Mouse (Mus musculus) forebrain, postnatal 0 days (tissue): ENCODE measurements at regions not wholly inside any gene's neighbourhood (a gene's known extent, or its start where the extent isn't known, plus 50 kb on each side); places are given as distances from the start of the nearest gene placed in this dataset.
A peak's percentile ranks its signal among the peaks of the same experiment; 100 is the strongest.

Source experiments
- ATAC-seq: fragments of 200-750 bp; cut with Nextera tagmentation; 2 replicates; pipeline ENCODE4 v1.8.0; 2017; ENCODE audit warnings: mild to moderate bottlenecking, moderate library complexity
- DNase-seq: peaks from one replicate; pipeline ENCODE4 v3.0.0-alpha.2; 2015
- H3K27ac ChIP-seq: fragments of 300-500 bp; sonication (generic); 2 replicates; pipeline ENCODE4 v1.5.1; 2014; ENCODE audit warnings: low read depth, mild to moderate bottlenecking, antibody characterized with exemption, low read length, moderate library complexity, mixed read lengths
- H3K27me3 ChIP-seq: fragments of 300-500 bp; sonication (generic); 2 replicates; pipeline ENCODE4 v1.6.1; 2014; ENCODE audit warnings: mild to moderate bottlenecking, low read length, mixed read lengths; ENCODE audit not compliant: insufficient read depth
- H3K36me3 ChIP-seq: fragments of 300-500 bp; sonication (generic); 2 replicates; pipeline ENCODE4 v1.6.1; 2014; ENCODE audit warnings: mild to moderate bottlenecking, moderate library complexity; ENCODE audit not compliant: insufficient read depth
- H3K4me1 ChIP-seq: fragments of 300-500 bp; sonication (generic); 2 replicates; pipeline ENCODE4 v1.6.1; 2014; ENCODE audit warnings: antibody characterized with exemption; ENCODE audit not compliant: insufficient read depth
- H3K4me2 ChIP-seq: fragments of 300-500 bp; sonication (generic); 2 replicates; pipeline ENCODE4 v1.6.1; 2014; ENCODE audit warnings: low read depth, mild to moderate bottlenecking, moderate library complexity
- H3K4me3 ChIP-seq: fragments of 300-500 bp; sonication (generic); 2 replicates; pipeline ENCODE4 v1.5.1; 2014; ENCODE audit warnings: low read depth, low read length, mixed read lengths
- H3K9ac ChIP-seq: fragments of 300-500 bp; sonication (generic); 2 replicates; pipeline ENCODE4 v1.6.1; 2014; ENCODE audit warnings: mild to moderate bottlenecking
- H3K9me3 ChIP-seq: fragments of 300-500 bp; sonication (generic); 2 replicates; pipeline ENCODE4 v1.6.1; 2016; ENCODE audit warnings: low read length
- CTCF ChIP-seq: sonication (generic); IDR thresholded peaks from 2 replicates; pipeline ENCODE4 v1.5.1; 2016; ENCODE audit warnings: antibody characterized with exemption, control low read depth, low read depth
- WGBS: fragments of 180-500 bp; shearing (Covaris S2); extraction: QIAGEN DNeasy Blood & Tissue Kit; methylation state at CpG from one replicate; pipeline ENCODE4 v1.1.7; 2014; 5-methylcytosine and 5-hydroxymethylcytosine counted together

DNA sequence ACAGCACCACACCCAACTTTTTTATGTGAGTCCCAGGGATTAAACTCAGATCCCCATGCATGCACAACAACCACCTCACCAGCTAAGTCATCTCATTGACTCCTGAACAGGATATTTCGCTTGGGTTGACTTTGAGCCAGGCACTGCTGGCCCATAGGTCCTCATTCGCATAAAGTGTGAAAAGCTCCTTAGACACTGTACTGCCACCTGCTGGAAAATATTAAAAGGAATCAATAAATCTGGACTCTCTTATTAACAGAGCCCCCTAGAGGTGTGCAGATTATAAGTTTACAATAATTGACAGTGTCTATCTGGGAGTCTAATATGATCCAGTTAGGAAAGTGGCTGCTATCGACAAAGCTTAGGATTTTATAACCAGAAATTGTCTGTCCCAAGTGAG is 126.4 kb downstream of the Cyp26b1 start:
- Histone ChIP-seq H3K9ac (no peak overlapping the region), H3K4me1 (no peaks in the 10 kb centered on the region), H3K27me3 (no peaks in the 10 kb centered on the region), H3K27ac (no peak overlapping the region), H3K4me3 (no peak overlapping the region), H3K36me3 (no peaks in the 10 kb centered on the region), H3K9me3 (no peaks in the 10 kb centered on the region), H3K4me2 (no peak overlapping the region)
- no peak for ATAC-seq
- 84% methylated on average over 3 of the region's 3 CpGs for WGBS
- TF ChIP-seq CTCF, result peak; percentile 34
- no peak for DNase-seq

DNA sequence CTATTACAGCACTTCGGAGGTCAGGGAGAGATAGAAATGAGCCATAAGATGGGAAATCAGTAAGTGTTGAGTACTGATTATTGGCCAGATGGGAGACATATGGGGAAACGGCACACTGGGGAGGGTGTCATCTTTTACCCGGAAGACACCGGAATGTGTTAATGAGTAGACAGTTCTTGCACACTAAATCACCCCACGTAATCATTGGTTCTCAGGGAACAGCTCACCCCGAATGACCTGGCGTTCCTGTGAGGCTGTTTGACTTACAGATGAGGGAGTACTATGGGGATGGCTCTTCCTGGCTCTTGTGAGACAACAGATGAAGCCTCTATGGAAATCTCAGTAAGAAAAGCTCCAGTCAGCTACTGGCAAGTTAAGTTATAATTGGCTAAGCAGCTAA is 127.5 kb downstream of the Cyp26b1 start:
- no peak for TF ChIP-seq CTCF
- no peak overlapping the region for H3K9ac ChIP-seq
- no peaks in the 10 kb centered on the region for H3K9me3 ChIP-seq
- H3K27ac ChIP-seq, result no peak overlapping the region
- no peaks in the 10 kb centered on the region for H3K36me3 ChIP-seq
- DNase-seq (peak; percentile 67), ATAC-seq (peak; percentile 80)
- WGBS, result 56% methylated on average over 7 of the region's 7 CpGs
- no peaks in the 10 kb centered on the region for H3K4me1 ChIP-seq
- H3K27me3 ChIP-seq, result no peaks in the 10 kb centered on the region
- H3K4me2 ChIP-seq, result no peak overlapping the region
- H3K4me3 ChIP-seq, result no peak overlapping the region

DNA sequence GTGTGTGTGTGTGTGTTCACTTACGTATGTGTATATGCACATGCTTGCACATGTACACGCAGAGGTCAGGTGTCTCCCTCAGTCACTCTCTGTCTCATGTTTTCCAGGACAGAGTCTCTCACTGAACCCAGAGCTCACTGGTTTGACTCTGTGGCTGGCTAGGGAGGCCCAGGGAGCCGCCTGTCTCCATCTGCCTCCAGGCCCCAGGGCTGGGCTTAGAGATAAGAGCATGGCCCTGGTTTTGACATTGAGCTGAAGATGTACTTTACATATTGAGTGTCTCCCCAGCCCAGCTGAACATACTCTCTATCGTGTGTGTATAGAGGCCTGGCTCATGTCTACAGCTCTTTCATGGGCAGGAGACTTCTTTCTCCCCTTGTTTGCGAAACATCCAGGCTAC is 128.1 kb downstream of the Cyp26b1 start:
- no peaks in the 10 kb centered on the region for H3K27me3 ChIP-seq
- WGBS, result 88% methylated on average over 5 of the region's 5 CpGs
- no peak overlapping the region for H3K4me3 ChIP-seq
- no peaks in the 10 kb centered on the region for H3K9me3 ChIP-seq
- H3K36me3 ChIP-seq, result no peaks in the 10 kb centered on the region
- no peak overlapping the region for H3K27ac ChIP-seq
- TF ChIP-seq CTCF, result no peak
- peak; percentile 20; the same call in 1 of the 2 replicates for ATAC-seq
- DNase-seq, result no peak
- no peaks in the 10 kb centered on the region for H3K4me1 ChIP-seq
- H3K9ac ChIP-seq, result no peak overlapping the region
- H3K4me2 ChIP-seq, result no peak overlapping the region

DNA sequence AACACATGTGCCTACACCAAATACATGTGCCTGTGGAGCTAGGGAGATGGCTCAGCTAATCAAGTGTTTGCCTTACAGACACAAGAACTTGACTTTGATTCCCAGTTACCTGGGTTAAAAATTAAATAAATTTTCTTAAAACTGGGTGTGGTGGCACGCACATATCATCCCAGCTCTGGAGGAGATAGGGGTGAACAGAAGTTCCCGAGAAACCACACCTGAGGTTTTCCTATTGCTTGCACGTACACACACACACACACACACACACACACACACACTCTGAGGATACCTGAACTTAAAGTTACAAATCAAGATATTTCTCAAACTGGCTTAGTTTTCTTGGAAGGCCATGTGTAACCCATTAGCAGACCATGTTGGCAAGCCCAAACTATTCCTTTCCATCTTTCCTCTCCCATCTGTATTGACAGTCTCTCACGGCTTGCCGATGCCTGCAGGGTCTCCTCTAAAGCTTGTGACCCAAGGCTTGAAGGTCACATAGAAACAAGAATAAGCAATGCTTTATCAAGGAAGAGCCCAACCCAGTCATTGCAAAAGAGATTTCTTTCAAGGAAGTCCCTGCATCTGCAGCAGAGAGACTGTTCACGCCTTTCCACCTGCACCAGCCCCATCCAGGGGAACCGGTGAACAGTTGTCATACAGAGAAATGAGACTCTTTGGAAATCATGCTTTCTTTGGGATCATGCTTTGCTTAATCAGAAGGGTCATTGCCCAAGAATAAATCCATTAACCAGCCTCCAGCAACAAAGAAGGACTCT is 129.9 kb downstream of the Cyp26b1 start:
- Histone ChIP-seq H3K27ac (no peak overlapping the region), H3K9me3 (no peaks in the 10 kb centered on the region), H3K4me3 (no peak overlapping the region), H3K27me3 (no peaks in the 10 kb centered on the region), H3K4me2 (no peak overlapping the region), H3K4me1 (no peaks in the 10 kb centered on the region), H3K9ac (no peak overlapping the region), H3K36me3 (no peaks in the 10 kb centered on the region)
- ATAC-seq (no peak), DNase-seq (no peak)
- WGBS, result 86% methylated on average over 7 of the region's 7 CpGs
- no peak for TF ChIP-seq CTCF

DNA sequence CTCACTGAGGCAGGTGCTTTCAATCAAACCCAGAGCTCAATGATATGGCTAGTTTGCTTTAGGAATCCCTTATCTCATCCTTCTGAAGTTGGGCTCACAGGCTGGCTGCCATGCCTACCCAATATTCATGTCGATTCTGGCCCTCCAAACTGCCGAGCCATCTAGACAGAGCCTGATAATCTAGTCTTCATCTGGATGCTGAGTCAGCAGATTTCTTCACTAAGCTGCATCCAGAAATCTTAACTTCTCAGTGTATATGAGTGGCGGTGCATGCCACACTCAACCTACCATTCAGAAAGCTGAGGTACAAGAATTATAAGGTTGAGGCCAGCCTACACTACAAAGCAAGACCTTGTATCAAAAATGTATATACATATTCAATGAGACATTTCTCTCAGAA is 136.9 kb downstream of the Cyp26b1 start:
- no peaks in the 10 kb centered on the region for H3K36me3 ChIP-seq
- H3K9ac ChIP-seq, result no peak overlapping the region
- H3K27me3 ChIP-seq, result no peaks in the 10 kb centered on the region
- H3K9me3 ChIP-seq, result no peaks in the 10 kb centered on the region
- no peak overlapping the region for H3K4me3 ChIP-seq
- H3K4me1 ChIP-seq, result no peaks in the 10 kb centered on the region
- no peak for DNase-seq
- no peak overlapping the region for H3K27ac ChIP-seq
- no peak for ATAC-seq
- 82% methylated on average over 3 of the region's 3 CpGs for WGBS
- no peak overlapping the region for H3K4me2 ChIP-seq
- no peak for TF ChIP-seq CTCF

DNA sequence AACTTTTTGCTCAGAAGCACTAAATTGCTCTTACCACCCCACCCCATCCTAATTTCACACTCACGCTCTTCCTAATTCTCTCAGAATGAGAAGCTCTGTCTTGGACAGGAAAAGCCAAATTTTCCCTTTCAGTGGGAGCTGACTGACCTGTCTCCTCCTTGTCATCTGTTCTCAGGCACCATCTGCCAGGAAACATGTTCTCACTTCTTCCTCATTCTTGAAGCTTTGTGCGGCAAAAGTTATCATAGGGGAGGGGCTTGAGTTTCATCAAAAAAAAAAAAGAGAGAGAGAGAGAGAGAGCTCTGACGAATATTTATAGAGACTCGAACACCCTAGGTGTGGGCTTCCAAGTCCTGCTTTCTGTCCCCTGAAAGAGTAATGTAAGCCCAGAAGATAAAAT is 148.6 kb downstream of the Cyp26b1 start:
- H3K4me2 ChIP-seq, result no peak overlapping the region
- DNase-seq (peak; percentile 48), ATAC-seq (peak; percentile 34; the same call in 1 of the 2 replicates)
- H3K4me3 ChIP-seq, result no peak overlapping the region
- 49% methylated on average over 4 of the region's 4 CpGs for WGBS
- no peaks in the 10 kb centered on the region for H3K4me1 ChIP-seq
- H3K9me3 ChIP-seq, result no peaks in the 10 kb centered on the region
- no peaks in the 10 kb centered on the region for H3K36me3 ChIP-seq
- H3K27ac ChIP-seq, result no peak overlapping the region
- no peaks in the 10 kb centered on the region for H3K27me3 ChIP-seq
- no peak overlapping the region for H3K9ac ChIP-seq
- no peak for TF ChIP-seq CTCF

DNA sequence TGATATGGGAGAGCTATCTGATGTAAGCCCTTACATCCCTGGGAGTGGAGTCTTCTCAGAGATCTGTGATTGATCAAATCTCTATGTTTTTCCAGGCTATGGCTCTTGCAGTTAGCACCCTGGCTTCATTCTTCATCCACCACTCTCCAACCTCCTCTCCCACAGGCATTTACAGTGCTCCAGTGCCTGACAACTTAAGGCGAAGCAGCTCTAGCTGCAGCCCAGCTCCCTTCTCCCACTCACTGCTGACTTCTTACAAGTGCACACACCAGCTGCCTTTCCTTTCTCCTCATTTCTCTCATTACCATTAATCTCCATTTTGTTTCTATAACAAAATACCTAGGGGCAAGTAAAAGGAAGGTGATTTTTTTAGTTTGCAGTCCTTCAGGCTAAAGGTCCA is 151.0 kb downstream of the Cyp26b1 start:
- H3K9me3 ChIP-seq, result no peaks in the 10 kb centered on the region
- WGBS, result 66% methylated on average over 1 of the region's 1 CpGs
- H3K4me1 ChIP-seq, result no peaks in the 10 kb centered on the region
- H3K4me2 ChIP-seq, result no peak overlapping the region
- H3K4me3 ChIP-seq, result no peak overlapping the region
- H3K9ac ChIP-seq, result no peak overlapping the region
- no peak for TF ChIP-seq CTCF
- H3K27ac ChIP-seq, result no peak overlapping the region
- no peak; the same call in 1 of the 2 replicates for ATAC-seq
- DNase-seq, result no peak
- H3K36me3 ChIP-seq, result no peaks in the 10 kb centered on the region
- no peaks in the 10 kb centered on the region for H3K27me3 ChIP-seq
